Mouse (Mus musculus): ENCODE measurements at regions not wholly inside any gene's neighbourhood (a gene's known extent, or its start where the extent isn't known, plus 50 kb on each side); places are given as distances from the start of the nearest gene placed in this dataset.

DNA sequence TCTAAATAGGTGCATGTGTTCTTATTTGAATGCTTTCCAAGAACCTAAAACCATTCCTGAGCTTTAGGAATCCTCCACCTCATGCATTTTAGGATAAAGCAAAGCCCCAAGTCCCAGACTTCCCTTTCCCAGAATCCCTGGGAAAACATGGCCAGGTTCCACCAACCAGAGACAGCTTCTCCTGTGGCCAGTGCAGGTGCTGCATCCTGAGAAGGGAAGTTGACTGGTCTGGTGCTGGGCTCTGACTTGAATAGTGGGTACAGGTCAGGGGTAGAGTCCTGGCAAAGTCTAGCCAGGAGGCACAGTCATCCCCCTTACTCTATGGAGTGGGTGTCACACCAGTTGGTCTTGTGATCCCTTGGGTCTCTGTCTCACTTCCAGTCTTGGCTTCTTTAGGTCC is 166.6 kb upstream of the Agap1 start:
- no peak for DNase-seq (ENCODE audit: low read depth, low spot score)

DNA sequence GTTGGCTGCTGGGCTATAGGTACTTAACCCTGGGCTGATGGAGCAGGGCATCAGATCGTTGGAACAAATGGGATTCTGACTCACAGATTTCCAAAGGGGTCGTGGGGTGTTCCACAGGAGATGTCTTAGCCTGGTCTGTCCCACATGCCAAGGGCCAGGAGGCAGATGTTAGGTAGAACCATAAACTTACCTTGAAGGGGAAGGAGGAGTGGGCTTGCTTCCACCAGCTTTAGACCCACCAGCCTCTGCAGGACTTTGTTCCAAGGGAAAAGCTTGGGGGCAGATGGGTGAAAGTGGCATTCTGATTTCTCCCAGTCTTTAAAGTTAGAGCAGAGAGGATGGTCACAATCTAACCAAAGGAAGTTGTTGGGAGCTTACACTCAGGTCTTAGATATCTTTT is 165.7 kb upstream of the Agap1 start:
- no peak for DNase-seq (ENCODE audit: low read depth, low spot score)

DNA sequence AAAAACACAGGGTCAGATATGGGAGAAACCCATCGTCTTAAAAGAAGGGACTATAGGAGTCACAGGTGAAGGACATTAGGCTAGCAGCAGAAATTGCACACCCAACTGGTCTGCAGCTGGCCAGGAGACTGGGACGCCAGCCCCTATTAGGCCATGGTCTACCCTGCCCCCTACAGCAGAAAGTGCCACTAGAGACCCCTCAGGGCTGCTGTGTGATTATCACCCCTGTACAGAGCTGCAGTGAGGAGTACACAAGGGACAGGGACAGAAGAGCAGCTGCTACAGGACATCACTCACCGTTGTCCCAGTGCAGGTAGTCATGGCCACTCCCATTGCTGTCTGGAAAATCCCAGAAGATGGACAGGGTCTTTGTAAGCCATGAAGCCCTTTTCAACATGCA is 157.9 kb upstream of the Agap1 start:
- DNase-seq (ENCODE audit: low read depth, low spot score): no peak

DNA sequence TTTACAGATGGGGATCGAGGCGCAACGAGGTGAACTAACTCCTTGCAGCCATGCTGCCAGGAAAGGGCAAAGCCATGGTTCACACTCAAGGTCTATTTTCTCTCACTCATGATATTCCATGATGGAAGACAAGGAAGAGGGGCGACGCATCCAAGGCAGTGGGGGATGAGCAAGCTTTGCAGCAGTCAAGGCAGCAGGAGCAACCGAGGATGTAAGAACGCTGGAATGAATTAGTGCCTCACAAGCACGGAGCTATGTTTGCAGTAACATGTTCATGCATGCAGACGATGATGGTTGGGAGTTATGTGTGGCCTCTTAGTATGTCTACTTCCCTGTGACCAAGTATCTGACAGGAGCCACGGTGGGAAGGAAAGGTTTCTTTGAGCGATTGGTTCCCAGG is 156.8 kb upstream of the Agap1 start:
- no peak for DNase-seq (ENCODE audit: low read depth, low spot score)

DNA sequence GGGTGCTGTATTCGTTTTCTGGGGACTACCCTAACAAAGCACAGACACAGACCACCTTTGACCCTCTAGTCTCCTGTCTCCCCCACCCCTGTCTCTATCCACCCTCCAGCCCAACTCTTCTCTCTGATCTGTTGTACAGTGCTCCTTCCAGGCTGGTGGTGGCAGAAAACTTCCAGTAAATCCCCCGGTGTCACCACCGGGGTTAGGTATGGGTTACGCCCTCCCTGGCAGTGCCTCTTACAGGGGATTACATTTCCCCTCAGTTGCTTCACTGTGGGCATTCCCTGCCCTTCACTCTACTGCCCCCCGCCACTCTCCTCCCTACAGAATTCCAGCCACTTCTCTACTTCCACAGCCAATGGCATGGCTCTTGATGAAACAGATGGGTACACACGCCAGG is 153.5 kb upstream of the Agap1 start:
- no peak for DNase-seq (ENCODE audit: low read depth, low spot score)

DNA sequence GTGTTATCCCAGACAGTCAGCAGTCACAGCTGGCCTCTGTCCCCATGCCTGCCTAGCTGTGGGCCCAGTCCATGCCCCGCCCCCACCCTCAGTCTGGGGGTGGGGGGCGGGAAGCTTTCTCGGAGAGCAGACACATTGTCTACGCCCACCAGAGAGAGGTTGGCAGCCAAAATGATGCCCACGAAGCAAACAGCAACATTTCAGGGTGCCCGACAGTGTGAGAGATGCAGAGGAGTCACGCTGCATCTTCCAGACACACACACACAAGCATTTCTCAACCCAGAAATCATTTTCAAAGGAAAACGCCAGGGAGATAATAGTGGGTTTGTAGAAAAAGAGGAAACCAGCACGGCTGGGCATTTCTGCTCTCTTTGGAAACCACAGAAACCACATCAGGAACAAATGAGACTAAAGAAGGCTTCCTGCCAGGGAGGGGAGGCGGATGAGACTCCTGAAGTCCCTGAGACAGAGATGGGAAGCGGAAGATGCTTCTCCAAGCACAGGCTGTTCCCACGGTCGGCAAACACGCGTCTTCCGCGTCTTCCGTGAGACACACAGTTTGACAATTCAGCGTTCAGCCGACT is 152.1 kb upstream of the Agap1 start:
- DNase-seq (ENCODE audit: low read depth, low spot score): no peak

DNA sequence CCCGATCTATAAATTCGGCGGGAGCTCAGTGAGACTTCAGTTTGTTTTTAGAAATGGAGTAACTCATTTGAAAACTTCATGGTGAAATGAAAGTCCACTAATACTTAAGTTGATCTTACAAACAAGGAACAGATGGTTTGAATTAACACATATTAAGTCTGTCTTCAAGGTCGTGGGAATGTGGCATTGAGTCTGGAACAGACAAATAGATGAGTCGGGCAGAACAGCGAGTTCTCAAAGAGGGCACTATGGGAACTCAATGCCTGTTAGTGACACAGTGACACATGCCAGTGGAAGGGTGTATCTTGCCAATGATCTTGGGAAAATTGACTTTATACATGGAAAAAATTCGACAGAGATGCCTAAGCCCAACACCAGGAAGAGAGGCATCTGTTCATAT is 149.4 kb upstream of the Agap1 start:
- no peak for DNase-seq (ENCODE audit: low read depth, low spot score)

DNA sequence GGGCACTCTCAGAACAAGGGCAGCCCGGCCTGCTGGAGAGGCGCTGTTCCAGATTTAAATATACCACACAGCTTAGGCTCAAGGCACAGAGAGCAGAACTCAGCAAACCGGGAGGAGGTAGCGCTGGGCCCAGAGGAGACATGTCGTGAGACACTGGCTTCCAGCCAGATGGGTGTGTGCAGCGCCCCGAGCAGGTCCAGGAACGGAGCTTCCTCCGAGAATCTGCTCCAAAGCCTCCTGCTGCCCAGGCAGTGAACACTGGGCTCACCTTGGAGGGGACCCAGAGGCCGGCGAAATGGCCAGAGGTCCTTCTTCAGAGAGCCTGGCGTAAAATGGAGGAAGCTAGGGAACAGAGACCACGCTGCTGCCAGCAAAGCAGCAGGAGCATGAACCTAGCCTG is 145.8 kb upstream of the Agap1 start:
- DNase-seq (ENCODE audit: low read depth, low spot score): no peak

DNA sequence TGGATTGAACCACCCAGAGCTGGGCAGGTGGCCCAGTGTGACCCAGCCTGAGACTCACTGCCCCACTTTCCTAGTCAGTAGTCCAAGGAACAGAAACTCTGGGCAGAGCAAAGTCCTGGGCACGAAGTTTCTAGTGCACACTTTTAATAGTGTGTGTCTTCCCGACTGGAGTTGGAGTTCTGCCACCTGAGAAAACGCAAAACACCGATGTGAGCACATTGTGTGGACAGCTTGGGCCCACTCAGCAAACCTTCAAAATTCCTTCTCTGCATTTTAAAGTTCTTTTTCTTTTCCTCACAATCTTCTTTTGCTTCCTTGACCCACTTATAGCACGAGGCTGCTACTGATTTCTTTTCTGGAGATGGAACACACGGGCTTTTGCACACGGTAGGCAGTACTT is 141.5 kb upstream of the Agap1 start:
- DNase-seq (ENCODE audit: low read depth, low spot score): no peak

DNA sequence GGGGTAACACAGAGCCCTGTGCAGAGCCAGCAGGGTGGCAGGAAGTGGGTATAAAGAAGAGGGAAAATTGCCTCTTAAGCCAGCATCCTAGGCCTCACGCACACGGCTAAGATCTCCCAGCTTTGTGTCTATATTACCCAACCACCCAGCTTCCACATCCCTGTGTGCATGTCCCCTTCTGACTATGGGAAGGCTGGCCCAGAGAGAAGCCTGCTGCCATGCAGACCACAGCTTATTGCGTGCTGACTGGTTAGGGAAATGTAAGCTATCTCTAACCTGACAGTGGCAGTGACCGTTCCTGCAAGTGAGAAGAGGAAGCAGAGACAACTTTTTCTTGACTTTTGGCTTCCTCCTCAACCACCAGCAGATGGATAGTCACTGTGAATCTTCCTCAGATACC is 136.7 kb upstream of the Agap1 start:
- DNase-seq (ENCODE audit: low read depth, low spot score): no peak

DNA sequence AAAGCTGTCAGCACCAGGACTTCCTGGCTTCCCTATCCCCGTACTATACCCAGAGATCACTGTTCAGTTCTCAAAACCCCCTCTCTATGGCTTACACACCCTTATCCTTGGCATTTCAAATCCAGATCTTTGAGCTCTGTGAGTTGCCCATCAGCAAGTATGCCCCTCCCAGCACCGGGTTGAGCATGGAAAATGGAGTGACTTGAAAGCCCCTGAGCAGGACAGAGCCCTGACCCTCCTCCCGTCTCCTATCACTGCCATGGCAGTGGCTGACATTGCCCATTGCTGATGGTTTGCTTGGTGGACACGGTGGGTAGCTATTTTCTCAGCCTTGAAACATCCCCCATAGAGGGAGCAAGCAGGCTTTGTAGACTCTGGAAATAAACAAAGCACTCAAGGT is 135.9 kb upstream of the Agap1 start:
- DNase-seq (ENCODE audit: low read depth, low spot score): no peak

DNA sequence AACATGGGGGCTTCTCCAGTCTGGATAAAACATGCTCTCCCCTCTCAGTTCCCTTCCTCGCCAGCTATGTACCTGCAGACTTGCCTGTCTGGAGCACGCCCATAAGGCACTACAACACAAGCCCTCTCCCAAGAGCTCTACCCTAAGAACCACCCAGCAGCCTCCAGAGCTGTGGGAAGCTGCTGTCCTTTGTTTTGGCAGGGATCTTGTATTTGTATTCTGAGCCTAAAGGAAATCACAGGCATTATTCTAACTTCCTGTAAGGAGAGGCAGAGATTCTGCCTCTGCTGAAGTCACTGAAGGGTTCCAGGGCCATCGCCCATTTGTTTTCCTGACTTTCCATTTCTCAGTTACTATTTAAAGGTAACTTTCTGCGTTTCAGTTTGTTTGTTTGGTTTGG is 132.0 kb upstream of the Agap1 start:
- DNase-seq (ENCODE audit: low read depth, low spot score): no peak

DNA sequence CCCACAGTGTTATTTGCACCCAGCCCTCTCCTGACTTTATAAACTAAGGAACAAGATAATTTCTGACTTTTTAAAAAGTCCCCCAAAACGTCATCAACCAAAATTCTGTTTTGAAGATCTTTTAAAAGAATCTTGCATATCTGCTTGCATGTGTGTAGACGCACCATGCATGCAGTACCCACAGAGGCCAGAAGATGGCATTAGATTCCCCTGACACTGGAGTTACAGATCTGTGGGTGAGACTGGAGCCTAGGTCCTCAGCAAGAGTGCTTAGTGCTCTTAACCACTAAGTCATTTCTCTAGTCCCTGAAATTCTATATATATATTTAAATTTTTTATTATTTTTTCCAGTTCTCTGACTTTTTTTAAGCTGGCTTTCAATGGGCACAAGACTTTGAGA is 131.5 kb upstream of the Agap1 start:
- DNase-seq (ENCODE audit: low read depth, low spot score): no peak

DNA sequence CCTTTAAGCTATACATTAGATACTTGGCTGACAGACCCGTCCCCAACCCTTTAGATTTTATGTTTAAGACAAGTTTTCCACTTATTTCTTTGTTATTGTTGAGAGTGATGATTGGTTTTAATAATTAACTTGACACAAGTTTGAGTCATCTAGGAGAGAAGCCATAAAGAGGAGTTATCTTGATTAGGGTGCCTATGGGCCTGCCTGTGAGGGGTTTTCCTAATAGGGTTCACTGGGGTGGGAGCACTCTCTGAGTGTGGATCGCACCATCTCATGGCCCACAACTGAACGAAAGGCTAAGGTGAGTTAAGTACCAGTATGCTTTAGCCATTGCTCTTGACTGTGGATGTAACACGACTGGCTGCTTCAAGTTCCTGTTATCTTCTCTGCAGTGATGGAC is 123.3 kb upstream of the Agap1 start:
- DNase-seq (ENCODE audit: low read depth, low spot score): no peak

DNA sequence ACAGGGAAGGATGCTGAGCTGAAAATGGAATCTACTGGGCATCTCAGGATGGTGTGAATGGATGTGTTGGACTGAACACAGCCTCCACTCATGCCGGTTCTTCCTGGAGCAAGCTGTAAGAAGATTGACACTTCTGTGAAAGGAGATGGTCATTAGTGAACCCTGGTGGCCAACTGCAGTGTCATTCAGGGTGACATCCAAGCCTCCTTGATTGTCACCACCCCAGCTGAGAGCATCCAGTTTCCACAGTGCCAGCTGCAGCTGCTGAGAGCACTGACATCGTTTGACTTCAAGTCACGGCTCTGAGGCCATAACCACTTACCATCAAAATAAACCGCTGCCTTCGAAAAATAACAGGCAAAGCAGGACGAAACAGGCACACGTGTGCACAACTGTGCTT is 121.9 kb upstream of the Agap1 start:
- DNase-seq (ENCODE audit: low read depth, low spot score): no peak

DNA sequence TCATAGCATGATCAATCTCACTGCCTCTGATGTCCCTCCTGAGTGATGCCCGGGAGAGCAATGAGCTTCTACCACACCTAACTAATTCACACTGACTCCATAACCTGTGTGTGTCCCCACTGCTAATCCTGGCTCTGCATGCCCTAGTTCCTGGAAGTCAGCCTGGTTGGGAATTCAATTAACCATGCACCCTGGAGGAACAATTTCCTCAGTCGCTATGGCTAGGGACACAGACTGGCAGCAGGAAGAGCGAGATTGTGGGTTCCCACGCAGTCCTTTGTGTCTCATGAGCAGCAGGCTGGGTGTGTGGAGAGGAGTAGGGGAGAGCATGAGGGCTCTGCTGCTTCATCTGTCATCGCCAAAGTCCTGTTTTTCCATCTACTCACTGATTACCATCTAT is 116.7 kb upstream of the Agap1 start:
- DNase-seq (ENCODE audit: low read depth, low spot score): no peak

DNA sequence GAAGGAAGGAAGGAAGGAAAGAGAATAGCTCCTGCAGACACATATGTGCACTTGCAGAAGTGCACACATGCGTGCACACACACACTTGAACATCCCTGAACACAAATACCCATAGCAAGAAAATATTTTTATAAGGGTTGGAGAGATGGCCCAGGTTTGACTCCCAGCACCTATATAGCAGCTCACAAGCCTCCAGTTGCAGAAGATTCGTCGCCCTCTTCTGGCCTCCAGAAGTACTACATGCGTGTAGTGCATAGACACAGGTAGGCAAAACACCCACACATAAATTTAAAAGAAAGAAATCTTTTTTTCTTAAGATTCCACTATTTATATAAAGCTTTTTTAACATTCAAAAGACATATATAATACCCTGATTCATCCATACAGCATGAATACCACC is 111.8 kb upstream of the Agap1 start:
- peak; percentile 13 for DNase-seq (ENCODE audit: low read depth, low spot score)

DNA sequence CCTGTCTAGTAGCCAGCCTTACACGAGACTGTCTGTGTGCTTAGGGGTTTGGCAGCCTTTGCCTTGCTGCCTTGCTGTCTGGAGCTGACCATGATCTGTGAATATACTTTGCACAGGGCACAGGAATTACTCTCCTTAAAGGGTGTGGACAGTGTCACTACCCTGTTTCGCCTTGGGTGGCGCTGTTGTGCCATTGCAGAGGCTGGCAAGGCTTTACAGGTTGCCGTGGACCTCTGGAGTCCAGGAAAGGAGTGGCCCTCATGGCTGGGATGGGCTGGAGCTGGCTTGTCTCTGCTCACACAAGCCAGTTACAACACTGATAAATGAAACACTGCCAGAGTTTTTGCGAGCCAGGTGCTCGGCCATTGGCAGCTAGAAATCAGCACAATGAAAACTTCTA is 110.1 kb upstream of the Agap1 start:
- peak; percentile 40 for DNase-seq (ENCODE audit: low read depth, low spot score)

DNA sequence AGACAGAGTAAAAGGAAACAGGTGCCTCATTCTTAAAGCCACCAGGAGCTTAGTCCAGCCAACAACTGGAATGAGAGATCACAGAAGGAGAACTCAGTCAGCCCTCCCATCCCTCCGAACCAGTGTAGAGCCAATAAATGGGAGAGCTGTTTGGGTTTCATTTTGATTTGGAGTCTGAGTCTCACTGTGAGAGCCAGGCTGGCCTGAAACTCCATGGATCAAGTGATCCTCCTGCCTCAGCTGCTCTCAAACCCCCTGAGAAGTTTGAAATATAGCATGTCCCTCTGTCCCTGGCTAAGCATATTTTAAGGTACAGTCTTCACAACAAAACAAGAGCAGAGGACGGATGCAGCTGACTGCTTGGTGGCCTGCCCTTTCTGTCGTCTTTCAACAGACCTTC is 107.3 kb upstream of the Agap1 start:
- no peak for DNase-seq (ENCODE audit: low read depth, low spot score)

DNA sequence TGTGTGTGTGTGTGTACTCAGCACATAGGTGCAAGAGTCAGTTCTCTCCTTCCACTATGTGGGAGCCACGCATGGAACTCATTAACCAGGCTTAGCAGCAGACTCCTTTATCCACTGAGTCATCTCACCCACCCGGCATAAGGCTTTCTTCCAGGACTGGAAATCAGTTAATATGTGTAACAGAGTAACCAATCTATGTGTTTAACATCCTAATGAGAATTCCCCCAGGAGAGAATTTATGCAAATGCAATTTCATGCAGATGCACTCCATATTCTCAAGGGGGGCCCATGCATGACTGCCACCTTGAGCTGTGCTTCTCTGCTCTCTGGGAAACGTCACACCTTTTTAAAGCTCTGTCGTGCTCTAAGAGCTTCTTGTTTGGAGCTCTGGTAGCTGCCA is 101.7 kb upstream of the Agap1 start:
- DNase-seq (ENCODE audit: low read depth, low spot score): no peak

DNA sequence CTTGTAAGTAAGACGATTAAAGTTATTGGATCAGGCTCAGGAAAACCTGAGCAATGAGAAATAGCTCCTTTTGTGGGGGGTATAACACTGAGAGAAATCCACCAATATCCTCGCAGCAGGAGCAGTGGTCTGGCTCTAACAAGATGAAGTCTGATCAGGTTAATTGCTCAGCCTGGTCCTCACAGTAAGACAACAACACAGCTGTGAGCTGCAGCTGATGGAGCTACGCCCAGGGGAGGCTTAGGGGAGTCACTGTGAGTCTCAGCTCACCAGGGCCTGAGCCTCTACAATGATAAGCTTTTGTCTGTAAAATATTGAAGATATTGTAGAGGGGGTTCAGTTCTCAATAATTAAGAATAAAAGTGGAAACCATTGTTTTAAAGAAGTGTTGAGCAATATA is 95.3 kb upstream of the Agap1 start:
- no peak for DNase-seq (ENCODE audit: low read depth, low spot score)

DNA sequence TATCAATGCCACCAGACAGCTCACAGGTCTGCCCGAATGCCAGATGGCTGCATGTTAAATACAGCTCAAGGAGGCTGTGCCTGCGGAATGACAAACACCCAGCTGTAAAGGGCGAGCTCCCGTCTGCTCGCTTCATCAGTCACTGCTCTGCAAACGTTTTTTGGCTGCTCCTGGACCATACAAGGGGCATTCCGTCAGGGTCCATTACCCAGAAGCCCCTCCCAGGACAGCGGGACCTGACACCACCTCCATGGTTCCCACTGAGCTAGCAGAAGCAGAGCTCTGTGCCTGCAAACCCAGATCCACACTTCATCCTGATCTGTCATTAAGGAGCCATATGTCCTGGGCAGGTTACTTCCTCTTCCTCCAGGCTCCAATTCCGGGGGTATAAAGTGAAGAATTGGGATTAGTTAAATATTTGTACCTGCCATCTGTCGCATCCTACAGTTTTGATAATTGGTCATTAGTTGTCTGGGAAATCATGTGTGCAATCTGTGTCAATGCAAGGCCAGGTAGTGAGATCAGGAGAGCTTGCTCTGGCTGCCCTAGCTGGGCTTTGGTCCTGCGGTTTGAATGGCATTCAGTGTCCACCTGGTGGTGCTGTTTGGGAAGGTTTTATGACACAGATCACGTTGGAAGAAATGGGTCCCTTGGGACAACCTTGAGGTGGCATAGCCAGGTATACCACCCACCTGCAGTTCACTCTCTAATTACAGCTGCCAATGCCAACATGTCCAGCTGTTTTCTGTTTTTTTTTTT is 89.9 kb upstream of the Agap1 start:
- DNase-seq (ENCODE audit: low read depth, low spot score): no peak

DNA sequence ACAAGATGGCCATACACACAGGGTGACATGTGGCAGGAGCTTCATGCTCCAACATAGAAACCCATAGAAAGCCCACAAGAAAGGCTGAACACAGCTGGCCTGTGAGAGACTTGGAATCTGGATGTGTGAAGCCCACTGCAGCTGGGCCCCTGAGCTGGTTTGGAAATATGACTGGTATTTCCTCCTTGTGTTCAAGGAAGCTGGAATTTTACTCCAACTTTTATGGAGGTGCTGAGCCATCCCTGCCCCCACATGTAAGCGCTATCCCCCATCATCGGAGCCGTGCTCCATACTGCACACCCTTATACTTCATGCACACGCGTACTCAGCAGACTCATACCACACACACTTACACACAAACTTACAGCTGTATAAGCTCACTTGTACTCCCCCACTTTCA is 87.7 kb upstream of the Agap1 start:
- no peak for DNase-seq (ENCODE audit: low read depth, low spot score)

DNA sequence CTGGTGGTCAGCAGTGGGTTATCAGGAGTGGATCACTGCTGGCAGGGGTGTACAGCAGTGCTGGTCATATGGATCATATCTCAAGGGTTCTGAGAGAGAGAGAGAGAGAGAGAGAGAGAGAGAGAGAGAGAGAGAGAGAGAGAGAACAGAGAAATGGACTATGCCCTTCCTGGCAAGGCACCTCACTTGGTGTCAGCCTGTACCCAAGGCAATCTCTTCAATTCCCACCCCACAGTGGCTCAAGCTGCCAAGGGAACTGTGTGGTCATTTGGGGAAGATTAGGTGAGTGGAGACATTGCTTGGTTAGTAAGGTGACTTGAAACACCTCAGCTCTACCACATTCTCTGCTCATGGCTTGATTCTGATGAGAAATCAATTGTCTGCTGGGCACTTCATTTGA is 80.8 kb upstream of the Agap1 start:
- no peak for DNase-seq (ENCODE audit: low read depth, low spot score)

Data from WW6 (cell line).